Mouse (Mus musculus) T-helper 17 cell (primary cell): ENCODE results near the gene Rhpn2.

Experiments used
- in situ Hi-C, 2 experiments: fragments of 300-600 bp; cut with MboI, MseI; formaldehyde crosslinking; loops; 1 replicate in 1 of 2; 2 replicates in 1 of 2; pipeline ENCODE4 v1.15.1; 2025; ENCODE audit warnings: high pct_unique_total_duplicates in 2 of 2

Rhpn2 gene

GRCm38 (mm10) chr7:35347918-35348700 is 14.1 kb downstream of the Rhpn2 start:
- in situ Hi-C loops: no loop called here

DNA sequence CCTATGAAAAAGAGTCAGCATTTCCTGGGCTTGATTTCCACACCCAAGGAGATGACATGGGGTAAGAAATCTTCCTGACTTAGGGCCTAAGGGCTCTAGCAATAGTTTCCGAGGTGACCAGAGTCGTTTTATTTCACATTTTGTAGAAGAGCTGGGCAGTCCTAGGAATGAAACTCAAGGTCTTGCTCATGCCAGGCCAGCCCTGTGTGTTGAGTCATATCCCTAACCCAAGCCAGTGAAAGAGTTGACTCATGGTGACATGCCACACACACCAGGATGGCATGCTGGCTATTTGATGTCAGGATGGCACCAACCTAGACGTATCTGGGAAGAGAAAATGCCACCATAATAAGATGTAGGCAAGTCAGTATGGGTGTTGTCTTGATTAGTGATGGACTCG is 15.1 kb downstream of the Rhpn2 start:
- in situ Hi-C loops: no loop called here

GRCm38 (mm10) chr7:35349886-35350684 is 16.1 kb downstream of the Rhpn2 start:
- in situ Hi-C loops: no loop called here

DNA sequence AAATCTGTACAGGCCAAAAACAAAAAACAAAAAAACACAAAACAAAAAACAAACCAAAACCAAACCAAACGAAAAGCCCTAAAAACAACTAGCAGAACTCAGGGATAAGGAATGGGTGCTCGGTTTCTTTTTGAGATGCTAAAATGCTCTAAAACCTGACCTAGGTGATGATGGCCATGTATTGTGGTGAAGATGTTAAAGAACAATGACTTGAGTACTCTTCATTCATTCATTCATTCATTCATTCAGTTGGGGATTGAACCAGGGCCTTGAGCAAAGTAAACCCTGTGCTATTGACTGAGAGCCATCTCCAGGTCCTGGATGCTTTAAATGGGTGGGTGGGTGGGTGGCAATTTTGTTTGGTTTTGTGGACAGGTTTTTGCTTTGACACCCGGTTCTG is 17.2 kb downstream of the Rhpn2 start:
- in situ Hi-C loops: no loop called here

GRCm38 (mm10) chr7:35353306-35353705 is 19.3 kb downstream of the Rhpn2 start:
- in situ Hi-C loops: no loop called here

DNA sequence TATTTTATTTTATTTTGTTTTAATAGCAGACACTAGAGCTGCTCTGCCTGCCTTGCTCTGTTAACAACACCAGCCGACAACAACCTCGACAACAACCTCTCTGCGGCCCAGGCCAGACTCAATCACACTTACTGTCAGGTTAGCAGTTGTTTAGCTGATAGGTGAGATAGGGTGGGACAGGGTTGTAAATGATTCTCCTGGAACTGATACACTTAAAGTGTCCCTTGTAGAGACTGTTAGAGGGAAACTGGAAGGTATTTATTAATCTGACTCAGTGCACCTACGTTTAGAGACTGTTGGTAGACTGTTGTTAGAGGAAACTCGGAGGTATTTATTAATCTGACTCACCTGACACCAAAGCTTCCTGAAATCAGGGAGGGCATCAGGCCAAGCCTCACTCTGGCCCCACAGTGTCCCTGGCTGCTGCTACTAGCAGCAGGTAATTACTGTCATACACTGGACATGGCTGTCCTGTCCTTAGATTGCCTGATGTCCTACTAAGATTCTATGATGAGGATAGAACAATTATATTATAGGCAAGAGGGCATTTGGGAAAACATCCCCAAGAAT is 21.4 kb downstream of the Rhpn2 start:
- in situ Hi-C loops: no loop called here

GRCm38 (mm10) chr7:35357621-35358020 is 23.7 kb downstream of the Rhpn2 start:
- in situ Hi-C loops: no loop called here

GRCm38 (mm10) chr7:35362253-35362652 is 28.3 kb downstream of the Rhpn2 start:
- in situ Hi-C loops: no loop called here

GRCm38 (mm10) chr7:35362868-35363267 is 28.9 kb downstream of the Rhpn2 start:
- in situ Hi-C loops: no loop called here

GRCm38 (mm10) chr7:35365161-35365910 is 31.4 kb downstream of the Rhpn2 start:
- in situ Hi-C loops: no loop called here

DNA sequence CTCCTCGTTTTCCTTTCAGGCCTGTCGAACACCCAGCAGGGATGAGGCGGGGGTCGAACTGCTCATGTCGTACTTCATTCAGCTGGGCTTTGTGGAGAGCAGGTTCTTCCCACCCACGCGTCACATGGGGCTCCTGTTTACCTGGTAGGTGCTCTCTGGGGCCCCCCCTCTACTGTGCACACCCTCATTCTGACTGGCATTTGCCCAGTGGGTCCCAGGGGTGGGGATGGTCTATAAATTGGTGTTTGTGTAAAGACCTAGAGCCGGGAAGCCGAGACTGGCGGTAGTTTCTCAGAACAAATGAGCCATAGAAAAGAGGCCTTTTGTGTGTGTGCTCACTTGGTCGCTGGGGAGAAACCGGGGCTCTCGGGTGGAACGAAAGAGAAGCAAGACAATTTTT is 37.1 kb downstream of the Rhpn2 start:
- in situ Hi-C loops: no loop called here

- in situ Hi-C loops: no loop called here
Observed at GRCm38 (mm10) chr7:35372483-35373017, 38.6 kb downstream of the Rhpn2 start.

- in situ Hi-C loops: no loop called here
Observed at GRCm38 (mm10) chr7:35373146-35373989, 39.4 kb downstream of the Rhpn2 start.

DNA sequence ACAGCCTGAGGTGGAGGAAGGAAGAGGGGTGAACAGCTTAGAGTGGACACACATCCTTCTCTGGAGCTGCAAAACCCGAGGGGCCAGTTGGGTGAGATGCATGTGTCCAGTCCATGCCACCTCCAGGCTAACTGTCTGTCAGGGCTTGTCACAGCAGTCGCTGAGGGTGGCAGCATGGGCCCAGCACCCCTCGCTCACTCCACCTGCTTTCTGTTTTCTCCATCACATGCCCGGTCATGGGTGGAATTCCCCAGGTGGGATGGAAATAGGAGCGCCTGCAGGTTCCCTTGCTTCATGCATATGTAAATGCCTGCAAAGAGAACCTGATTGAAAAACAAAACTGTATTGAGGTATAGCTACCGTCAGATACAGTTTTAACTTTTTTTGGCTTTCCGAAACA is 40.3 kb downstream of the Rhpn2 start:
- in situ Hi-C loops: no loop called here

DNA sequence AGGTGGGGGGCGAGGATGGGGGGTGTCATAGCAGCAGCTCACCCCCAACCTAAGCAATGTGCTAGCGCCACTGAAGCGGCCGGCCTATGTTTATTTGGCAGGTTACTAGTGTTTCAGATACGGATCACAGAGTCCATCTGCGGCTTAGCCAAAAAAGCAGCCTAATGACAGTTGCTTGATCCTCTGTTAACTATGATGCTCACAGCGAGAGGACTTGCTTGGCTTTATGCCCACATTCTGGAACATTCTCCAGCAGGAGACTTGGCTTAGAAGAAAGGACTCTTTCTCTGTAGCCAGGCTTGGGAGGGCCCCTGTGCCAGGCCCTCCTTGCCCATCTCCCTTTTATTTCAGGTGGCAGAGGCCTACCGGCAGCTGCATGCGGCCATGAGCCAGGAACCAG is 42.7 kb downstream of the Rhpn2 start:
- in situ Hi-C loops: no loop called here

DNA sequence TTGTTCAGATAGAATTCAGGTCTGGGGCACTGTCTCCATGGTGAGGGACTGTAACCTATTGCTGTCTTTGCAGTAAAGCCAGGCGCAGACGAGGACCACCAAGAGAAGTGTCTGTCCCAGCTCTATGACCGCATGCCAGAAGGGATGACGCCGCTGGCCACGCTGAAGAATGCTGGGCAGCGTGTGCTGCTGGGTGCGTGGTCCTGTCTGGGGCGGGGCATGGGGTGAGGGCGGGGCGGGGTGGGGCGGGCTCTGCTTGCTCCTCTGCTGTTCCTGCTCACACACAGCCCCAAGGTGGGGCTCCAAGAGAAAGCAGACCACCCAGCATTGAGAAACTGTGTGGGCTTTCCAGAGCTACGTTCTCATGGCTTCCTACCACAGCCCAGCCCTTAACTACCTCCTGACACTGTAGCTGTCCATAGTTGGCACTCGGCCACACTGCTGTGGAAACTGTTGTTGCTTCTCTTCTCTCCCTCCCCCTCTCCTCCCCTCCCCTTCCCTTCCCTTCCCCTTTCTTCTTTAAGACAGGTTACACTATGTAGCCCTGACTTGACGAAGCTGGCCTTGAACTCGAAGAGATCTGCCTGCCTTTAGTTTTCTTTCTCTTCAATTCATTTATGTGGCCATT is 45.6 kb downstream of the Rhpn2 start:
- in situ Hi-C loops: no loop called here

- in situ Hi-C loops: no loop called here
Observed at GRCm38 (mm10) chr7:35380351-35380750, 46.4 kb downstream of the Rhpn2 start.

DNA sequence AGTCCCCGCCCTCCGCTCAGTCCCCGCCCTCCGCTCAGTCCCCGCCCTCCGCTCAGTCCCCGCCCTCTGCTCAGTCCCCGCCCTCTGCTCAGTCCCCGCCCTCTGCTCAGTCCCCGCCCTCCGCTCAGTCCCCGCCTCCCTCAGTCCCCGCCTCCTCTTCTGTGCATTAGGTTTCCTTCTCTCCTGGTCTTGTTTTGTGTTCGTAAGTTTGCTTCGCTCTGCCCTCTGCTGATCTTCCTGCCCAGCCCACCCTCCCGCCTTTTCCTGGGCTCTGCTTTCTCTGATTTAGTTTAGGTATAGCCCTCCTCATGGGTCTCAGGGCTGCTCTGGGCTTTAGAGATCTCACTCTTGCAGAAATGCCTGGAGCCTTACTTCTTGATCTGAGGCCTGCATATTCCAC is 47.9 kb downstream of the Rhpn2 start:
- in situ Hi-C loops: no loop called here

- in situ Hi-C loops: no loop called here
Observed at GRCm38 (mm10) chr7:35382706-35383353, 48.9 kb downstream of the Rhpn2 start.

GRCm38 (mm10) chr7:35386525-35386952 is 52.6 kb downstream of the Rhpn2 start:
- in situ Hi-C loops: no loop called here
